Mouse (Mus musculus) CH12.LX (cell line): ENCODE results near the gene Ninj1. TPM values are rescaled to one million over a fixed set of nuclear protein-coding genes. Genes with fewer than 3 reads are reported as not detected.

Experiments used
- DNase-seq: peaks from one replicate; pipeline ENCODE4 v3.0.0-alpha.2; 2013; ENCODE audit errors: extremely low read depth
- H3K27ac ChIP-seq: 2 replicates; pipeline ENCODE4 v1.5.1; 2012; ENCODE audit warnings: low read depth, mild to moderate bottlenecking, control low read depth, moderate library complexity; ENCODE audit not compliant: insufficient read depth
- H3K27me3 ChIP-seq: replicated peaks from 2 replicates; pipeline ENCODE3; 2012; ENCODE audit warnings: inconsistent platforms
- H3K36me3 ChIP-seq, 2 experiments: replicated peaks in 1 of 2; 2 replicates each; pipeline versions ENCODE3 to v1.6.1; 2012; ENCODE audit warnings: inconsistent platforms in 1 of 2, low read length in 1 of 2, mild to moderate bottlenecking in 1 of 2, mixed read lengths in 1 of 2, moderate library complexity in 1 of 2; ENCODE audit not compliant: control insufficient read depth in 1 of 2, insufficient read depth in 1 of 2
- H3K4me1 ChIP-seq, 2 experiments: 2 replicates each; pipeline ENCODE4 v1.6.1; 2012; ENCODE audit warnings: inconsistent platforms in 1 of 2, moderate library complexity in 1 of 2; ENCODE audit not compliant: insufficient read depth in 2 of 2, control insufficient read depth in 1 of 2
- H3K4me2 ChIP-seq: 2 replicates; pipeline ENCODE4 v1.6.1; 2012; ENCODE audit warnings: low read depth, mild to moderate bottlenecking, control low read depth; ENCODE audit not compliant: poor library complexity, insufficient read depth, severe bottlenecking
- H3K4me3 ChIP-seq, 3 experiments: fragments of 150-350 bp in 1 of 3; sonication (generic) in 1 of 3; replicated peaks in 1 of 3; 2 replicates each; pipeline versions ENCODE3 to v1.5.1; 2011 to 2012; ENCODE audit warnings: low read depth in 2 of 3, low read length in 2 of 3, mild to moderate bottlenecking in 2 of 3, moderate library complexity in 2 of 3, control low read depth in 1 of 3, improper control_type of control experiment in 1 of 3, inconsistent platforms in 1 of 3, mixed read lengths in 1 of 3; ENCODE audit not compliant: poor library complexity in 1 of 3
- H3K79me2 ChIP-seq: replicated peaks from 2 replicates; pipeline ENCODE4 v1.6.1; 2012; ENCODE audit warnings: mild to moderate bottlenecking, moderate library complexity; ENCODE audit not compliant: control insufficient read depth, poor library complexity, insufficient read depth, severe bottlenecking; ENCODE audit errors: extremely low read depth
- H3K9ac ChIP-seq: 2 replicates; pipeline ENCODE4 v1.6.1; 2012; ENCODE audit warnings: low read depth, mild to moderate bottlenecking, control low read depth, moderate library complexity; ENCODE audit not compliant: insufficient read depth
- H3K9me3 ChIP-seq: replicated peaks from 2 replicates; pipeline ENCODE3; 2012; ENCODE audit warnings: low read length, inconsistent platforms, mixed read lengths
- BHLHE40 ChIP-seq: IDR thresholded peaks from 2 replicates; pipeline ENCODE4 v1.6.1; 2011; ENCODE audit warnings: mild to moderate bottlenecking, low read depth, low read length, improper control_type of control experiment
- CHD1 ChIP-seq: IDR thresholded peaks from 2 replicates; pipeline ENCODE4 v1.6.1; 2012; ENCODE audit warnings: low read depth, low read length, improper control_type of control experiment, inconsistent platforms
- CHD2 ChIP-seq: IDR thresholded peaks from 2 replicates; pipeline ENCODE4 v1.6.1; 2011; ENCODE audit warnings: low read length, improper control_type of control experiment
- E2F4 ChIP-seq: IDR thresholded peaks from 2 replicates; pipeline ENCODE4 v1.6.1; 2011; ENCODE audit warnings: low read depth, low read length, improper control_type of control experiment; ENCODE audit not compliant: insufficient replicate concordance
- ELF1 ChIP-seq: IDR thresholded peaks from 2 replicates; pipeline ENCODE4 v1.6.1; 2014; ENCODE audit warnings: low read depth, mild to moderate bottlenecking, inconsistent platforms, low read length, improper control_type of control experiment
- EP300 ChIP-seq: IDR thresholded peaks from 2 replicates; pipeline ENCODE4 v1.6.1; 2011; ENCODE audit warnings: low read length, improper control_type of control experiment
- GABPA ChIP-seq: IDR thresholded peaks from 2 replicates; pipeline ENCODE4 v1.6.1; 2012; ENCODE audit warnings: low read depth, low read length, improper control_type of control experiment, inconsistent platforms; ENCODE audit not compliant: insufficient replicate concordance
- HCFC1 ChIP-seq: IDR thresholded peaks from 2 replicates; pipeline ENCODE4 v1.6.1; 2012; ENCODE audit warnings: low read depth, mild to moderate bottlenecking, inconsistent platforms, low read length, improper control_type of control experiment
- IRF4 ChIP-seq: IDR thresholded peaks from 2 replicates; pipeline ENCODE4 v1.6.1; 2014; ENCODE audit warnings: low read depth, mild to moderate bottlenecking, inconsistent platforms, low read length, improper control_type of control experiment
- MAZ ChIP-seq: IDR thresholded peaks from 2 replicates; pipeline ENCODE4 v1.6.1; 2012; ENCODE audit warnings: low read depth, mild to moderate bottlenecking, inconsistent platforms, low read length, improper control_type of control experiment, moderate library complexity
- MEF2A ChIP-seq: IDR thresholded peaks from 2 replicates; pipeline ENCODE4 v1.6.1; 2014; ENCODE audit warnings: low read depth, mild to moderate bottlenecking, inconsistent platforms, low read length, improper control_type of control experiment, borderline replicate concordance
- MXI1 ChIP-seq: IDR thresholded peaks from 2 replicates; pipeline ENCODE4 v1.6.1; 2011; ENCODE audit warnings: mild to moderate bottlenecking, low read depth, low read length, improper control_type of control experiment
- MYC ChIP-seq: IDR thresholded peaks from 2 replicates; pipeline ENCODE4 v1.6.1; 2011; ENCODE audit warnings: low read depth, mild to moderate bottlenecking, improper control_type of control experiment, low read length
- NELFE ChIP-seq: IDR thresholded peaks from 2 replicates; pipeline ENCODE4 v1.6.1; 2011; ENCODE audit warnings: low read depth, low read length, improper control_type of control experiment
- NRF1 ChIP-seq: IDR thresholded peaks from 2 replicates; pipeline ENCODE4 v1.6.1; 2014; ENCODE audit warnings: low read depth, mild to moderate bottlenecking, inconsistent platforms, low read length, improper control_type of control experiment, moderate library complexity
- PAX5 ChIP-seq: IDR thresholded peaks from 2 replicates; pipeline ENCODE4 v1.6.1; 2012; ENCODE audit warnings: low read length, inconsistent platforms, mixed read lengths
- POLR2AphosphoS2 ChIP-seq: IDR thresholded peaks from 2 replicates; pipeline ENCODE4 v1.6.1; 2011; ENCODE audit warnings: low read depth, low read length, improper control_type of control experiment
- RAD21 ChIP-seq: IDR thresholded peaks from 2 replicates; pipeline ENCODE4 v1.6.1; 2011; ENCODE audit warnings: low read depth, mild to moderate bottlenecking, low read length, improper control_type of control experiment, moderate library complexity
- SIN3A ChIP-seq: IDR thresholded peaks from 2 replicates; pipeline ENCODE4 v1.6.1; 2012; ENCODE audit warnings: low read length, improper control_type of control experiment, inconsistent platforms
- TCF12 ChIP-seq: IDR thresholded peaks from 2 replicates; pipeline ENCODE4 v1.6.1; 2014; ENCODE audit warnings: low read depth, mild to moderate bottlenecking, inconsistent platforms, low read length, improper control_type of control experiment
- UBTF ChIP-seq: IDR thresholded peaks from 2 replicates; pipeline ENCODE4 v1.6.1; 2012; ENCODE audit warnings: low read depth, mild to moderate bottlenecking, inconsistent platforms, low read length, improper control_type of control experiment, moderate library complexity
- USF1 ChIP-seq: IDR thresholded peaks from 2 replicates; pipeline ENCODE4 v1.6.1; 2014; ENCODE audit warnings: low read depth, mild to moderate bottlenecking, inconsistent platforms, low read length, improper control_type of control experiment
- ZKSCAN1 ChIP-seq: IDR thresholded peaks from 2 replicates; pipeline ENCODE4 v1.6.1; 2012; ENCODE audit warnings: low read depth, inconsistent platforms, low read length, improper control_type of control experiment, borderline replicate concordance
- ZNF384 ChIP-seq: IDR thresholded peaks from 2 replicates; pipeline ENCODE4 v1.6.1; 2012; ENCODE audit warnings: low read depth, low read length, improper control_type of control experiment, inconsistent platforms
- dilution Hi-C: fragments of 300-500 bp; cut with MboI; formaldehyde crosslinking; loops from 2 replicates; pipeline ENCODE4 v1.14.3; 2020; ENCODE audit warnings: low sequenced_read_pairs; ENCODE audit not compliant: extremely low pct_unique_long_range_greater_than_20kb, extremely low pct_ligation_motif_present
- in situ Hi-C: fragments of 300-500 bp; cut with MboI; formaldehyde crosslinking; loops from 3 replicates; pipeline ENCODE4 v1.14.3; 2019; ENCODE audit warnings: low sequenced_read_pairs, low pct_ligation_motif_present, low pct_unique_long_range_greater_than_20kb, mixed read lengths
- polyA plus RNA-seq: library from polyadenylated mRNA; unstranded; fragments of >175 nt; gene quantifications from 2 replicates; pipeline ENCODE4 v1.2.1, GENCODE M21; 2012; ENCODE audit warnings: low read depth; ENCODE audit not compliant: insufficient read length
- total RNA-seq, 2 experiments: library from RNA; depleted of rRNA; stranded (reverse); fragments of 300-350 nt in 1 of 2; fragments of >200 nt in 1 of 2; gene quantifications; 2 replicates each; pipeline ENCODE4 v1.2.3; 2012 to 2014

Gene Ninj1
- total and polyA plus RNA-seq, 3 experiments = 12.7 to 25.2 (median 21.2) TPM

- Histone ChIP-seq H3K9me3 (no peaks in the 10 kb centered on the region), H3K9ac (no peak overlapping the region), H3K4me2 (no peak overlapping the region), H3K4me1 (peaks cover 4 to 24% of the 10 kb centered on the region in 2 experiments), H3K79me2 (no peaks in the 10 kb centered on the region), H3K4me3 (no peak overlapping the region), H3K27me3 (no peaks in the 10 kb centered on the region), H3K27ac (no peak overlapping the region), H3K36me3 (peaks cover 2 to 29% of the 10 kb centered on the region in 2 experiments)
- in situ Hi-C loops = loop anchor here (25.0 kb wide), 2 partner anchors 338 to 538 kb away; partner anchors contain the start of genes Barx1 and Phf2
- no peak for DNase-seq
- no peak for TF ChIP-seq ZKSCAN1
- TF ChIP-seq CHD1 = no peak
- no peak for TF ChIP-seq GABPA
- no peak for TF ChIP-seq UBTF
- TF ChIP-seq TCF12 = no peak
- no peak for TF ChIP-seq SIN3A
- TF ChIP-seq HCFC1 = no peak
- dilution Hi-C loops = no loop called here
Measured at GRCm38 (mm10) chr13:49199891-49200290, 12.6 kb downstream of the Ninj1 start.

DNA sequence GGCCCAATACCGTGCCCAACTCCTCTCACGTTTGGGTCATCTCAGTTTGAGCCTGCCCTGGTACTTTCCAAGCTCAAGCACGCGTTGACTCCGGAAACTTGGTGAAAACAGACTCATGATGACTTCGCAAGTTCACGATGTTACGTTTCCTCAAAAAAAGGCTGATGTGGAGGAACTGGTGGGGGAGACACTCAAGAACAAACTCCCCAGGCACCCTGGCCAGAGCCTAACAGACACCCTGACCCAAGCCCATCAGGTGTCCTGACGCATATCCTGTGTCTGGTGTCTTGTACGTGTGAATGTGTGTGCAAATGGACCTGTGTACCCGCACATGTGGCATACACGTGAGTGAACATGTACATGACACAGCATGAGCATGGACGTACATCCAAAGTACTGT lies 13.4 kb downstream of the Ninj1 start:
- no peak for DNase-seq
- Histone ChIP-seq H3K27ac (no peak overlapping the region), H3K79me2 (no peaks in the 10 kb centered on the region), H3K36me3 (peaks cover 2 to 22% of the 10 kb centered on the region in 2 experiments), H3K9ac (no peak overlapping the region), H3K4me2 (no peak overlapping the region), H3K9me3 (no peaks in the 10 kb centered on the region), H3K4me3 (no peak overlapping the region), H3K27me3 (no peaks in the 10 kb centered on the region), H3K4me1 (peaks cover 4 to 27% of the 10 kb centered on the region in 2 experiments)
- TF ChIP-seq NELFE (no peak), BHLHE40 (peak; percentile 69)
- dilution Hi-C loops (no loop called here), in situ Hi-C loops (no loop called here)

GRCm38 (mm10) chr13:49202556-49202955 lies 15.3 kb downstream of the Ninj1 start:
- no peaks in the 10 kb centered on the region for H3K27me3 ChIP-seq
- H3K4me2 ChIP-seq = no peak overlapping the region
- no peak overlapping the region for H3K4me3 ChIP-seq
- no peaks in the 10 kb centered on the region for H3K9me3 ChIP-seq
- H3K9ac ChIP-seq = no peak overlapping the region
- dilution Hi-C loops = no loop called here
- H3K36me3 ChIP-seq = peaks cover 0 to 12% of the 10 kb centered on the region in 2 experiments
- DNase-seq = no peak
- in situ Hi-C loops = no loop called here
- H3K4me1 ChIP-seq = peaks cover 4 to 22% of the 10 kb centered on the region in 2 experiments
- no peak overlapping the region for H3K27ac ChIP-seq
- no peaks in the 10 kb centered on the region for H3K79me2 ChIP-seq
- TF ChIP-seq PAX5 (no peak), RAD21 (no peak), UBTF (no peak), EP300 (no peak), E2F4 (no peak), MEF2A (no peak), POLR2AphosphoS2 (no peak), USF1 (no peak), SIN3A (no peak), CHD1 (no peak), ELF1 (no peak), ZNF384 (no peak), MAZ (no peak), NRF1 (no peak), TCF12 (no peak), IRF4 (no peak), MYC (no peak), MXI1 (no peak), CHD2 (no peak), BHLHE40 (no peak)
